Comparison of ENCODE assay signal across 21 mouse cellular contexts in the genomic region with DNA sequence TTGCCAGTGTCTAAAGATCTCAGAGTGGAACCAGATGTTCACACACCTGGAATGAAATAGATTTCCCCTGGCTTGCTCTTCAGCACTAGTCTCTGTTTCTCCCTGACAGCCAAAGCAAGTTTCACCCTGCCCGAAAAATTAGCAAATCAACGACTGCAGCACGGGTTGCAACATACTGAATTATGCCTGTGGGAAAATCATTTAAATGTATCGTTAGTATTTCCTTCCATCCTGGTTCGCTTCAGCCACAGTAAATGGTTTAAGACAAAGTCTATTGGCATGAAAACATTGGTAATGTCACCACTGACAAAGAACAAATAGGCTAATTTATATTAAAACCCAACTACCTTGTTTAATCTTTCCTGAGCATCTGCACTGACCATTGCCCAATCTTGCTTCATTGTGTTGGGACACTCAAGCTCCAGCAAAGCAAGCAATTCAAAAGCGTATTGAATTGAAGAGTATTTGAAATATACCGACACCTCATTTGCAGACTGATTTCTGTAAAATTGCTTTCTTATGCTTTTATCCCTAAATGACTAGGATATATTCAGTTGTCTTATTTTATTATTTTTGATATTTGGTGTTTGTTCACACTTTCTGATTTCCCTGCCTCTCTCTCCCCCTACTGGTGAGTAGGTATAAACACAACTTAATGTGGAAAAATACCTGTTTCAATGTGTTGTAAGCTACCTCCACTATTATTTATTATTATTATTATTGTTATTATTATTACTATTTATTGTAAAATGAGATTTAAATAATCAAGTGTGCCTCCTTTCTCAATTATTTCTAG. TPM values are rescaled to one million over a fixed set of nuclear protein-coding genes. Genes with fewer than 3 reads are reported as not detected.
DNase-seq lines count a peak whose midpoint lies in the region; ATAC-seq and TF ChIP-seq lines count a peak whose summit lies in the region.
"Had no signal": no experiment of that assay in that cellular context is flagged by ENCODE, and none has a peak within 500 bp of the region (broad histone marks: within the 10 kb centered on the region; RNA-seq: fewer than 3 reads in every experiment).

No protein-coding gene starts in this region.

- peak; percentile 70 for TF ChIP-seq CTCF in hindbrain, postnatal 0 days (IDR thresholded peaks at IDR 0.05; ENCODE audit: low read depth)
- 0 out of 2 replicates have a peak, but pooled peaks have one; percentile 4 for TF ChIP-seq CTCF in lung, adult 2 months (IDR thresholded peaks at IDR 0.05; ENCODE audit: insufficient read depth, low read length)
- TF ChIP-seq CTCF in MEL (IDR thresholded peaks at IDR 0.05 in 2 of 3, conservative IDR thresholded peaks at IDR 0.05 in 1 of 3; ENCODE audit: control insufficient read depth in 1 of 3, insufficient read depth in 1 of 3, low read depth in 2 of 3, low read length in 3 of 3, poor library complexity in 1 of 3, severe bottlenecking in 1 of 3), result peak in 1 of 3 experiments; percentile 16; a peak in 1 of 6 replicates
- no peak for TF ChIP-seq CTCF in brain, embryonic 14.5 days (IDR thresholded peaks at IDR 0.05; ENCODE audit: borderline replicate concordance, extremely low read depth, insufficient read depth, insufficient read length)

- H3K9me3 ChIP-seq in hindbrain, postnatal 0 days (ENCODE audit: low read length), result no peaks in the 10 kb centered on the region
- H3K9me3 ChIP-seq in hindbrain, embryonic 11.5 days (ENCODE audit: control insufficient read depth, low read length), result no peaks in the 10 kb centered on the region
- H3K9me3 ChIP-seq in MEL (replicated peaks; ENCODE audit: insufficient read depth, low read length), result no peaks in the 10 kb centered on the region
- H3K9me3 ChIP-seq: embryonic facial prominence, embryonic 12.5 days; limb, embryonic 10.5 days; stomach, embryonic 15.5 days had no signal

- 72% methylated on average over 7 of the region's 7 CpGs for WGBS in hindbrain, postnatal 0 days
- WGBS in hindbrain, embryonic 11.5 days, result 82% methylated on average over 7 of the region's 7 CpGs
- WGBS in lung, adult 2 months, result 70% methylated on average over 7 of the region's 7 CpGs

- no peak overlapping the region for H3K4me3 ChIP-seq in hindbrain, postnatal 0 days (ENCODE audit: low read length)
- H3K4me3 ChIP-seq in hindbrain, embryonic 11.5 days (ENCODE audit: low read depth, low read length), result no peak overlapping the region
- H3K4me3 ChIP-seq in lung, adult 2 months (replicated peaks; ENCODE audit: extremely low read depth, low read depth, low read length), result no peak overlapping the region
- no peak overlapping the region for H3K4me3 ChIP-seq in MEL (ENCODE audit: control insufficient read depth in 1 of 2, insufficient read depth in 1 of 2, low read depth in 2 of 2, low read length in 2 of 2)
- H3K4me3 ChIP-seq: embryonic facial prominence, embryonic 12.5 days; limb, embryonic 10.5 days; stomach, embryonic 15.5 days had no signal

- H3K36me3 ChIP-seq in hindbrain, postnatal 0 days (ENCODE audit: insufficient read depth, low read length), result no peaks in the 10 kb centered on the region
- no peaks in the 10 kb centered on the region for H3K36me3 ChIP-seq in hindbrain, embryonic 11.5 days (ENCODE audit: control insufficient read depth, insufficient read depth, low read length)
- H3K36me3 ChIP-seq in MEL (ENCODE audit: control insufficient read depth in 1 of 2, insufficient read depth in 2 of 2, low read length in 2 of 2), result no peaks in the 10 kb centered on the region
- H3K36me3 ChIP-seq: embryonic facial prominence, embryonic 12.5 days; limb, embryonic 10.5 days; stomach, embryonic 15.5 days had no signal

- H3K27ac ChIP-seq in hindbrain, postnatal 0 days, result no peak overlapping the region
- no peak overlapping the region for H3K27ac ChIP-seq in hindbrain, embryonic 11.5 days (ENCODE audit: low read depth, low read length)
- H3K27ac ChIP-seq in MEL (ENCODE audit: control insufficient read depth, low read depth, low read length), result no peak overlapping the region
- H3K27ac ChIP-seq: embryonic facial prominence, embryonic 12.5 days; limb, embryonic 10.5 days; stomach, embryonic 15.5 days had no signal

- TF ChIP-seq RAD21 in MEL (IDR thresholded peaks at IDR 0.05; ENCODE audit: low read depth, low read length), result peak; percentile 21

- no peak for TF ChIP-seq EP300 in MEL (IDR thresholded peaks at IDR 0.05; ENCODE audit: low read depth in 1 of 2, low read length in 2 of 2)

- ATAC-seq in hindbrain, postnatal 0 days, result no peak
- no peak for ATAC-seq in hindbrain, embryonic 11.5 days (ENCODE audit: low FRiP score)
- ATAC-seq: CD4-positive, CD25-positive, alpha-beta regulatory T cell, adult 4 months had no signal

- peak; percentile 44 for DNase-seq in hindbrain, postnatal 0 days (ENCODE audit: low spot score)
- no peak for DNase-seq in hindbrain, embryonic 11.5 days (ENCODE audit: low spot score)
- DNase-seq in lung, adult 2 months, result no peak
- DNase-seq in lung, postnatal 4 days, result no peak
- no peak for DNase-seq in MEL (ENCODE audit: low read depth, low spot score)
- peak; percentile 37 for DNase-seq in brain, embryonic 14.5 days (ENCODE audit: low read depth)
- DNase-seq in layer of hippocampus, postnatal 25 days (ENCODE audit: extremely low spot score in 1 of 2, low spot score in 1 of 2), result no peak
- DNase-seq: adrenal gland, adult 8-10 months; cerebellum, adult 11-12 months; gastrocnemius, postnatal 25 days; kidney, adult 9 months had no signal

- no peaks in the 10 kb centered on the region for H3K27me3 ChIP-seq in hindbrain, postnatal 0 days (ENCODE audit: insufficient read depth, low read length)
- H3K27me3 ChIP-seq in hindbrain, embryonic 11.5 days (ENCODE audit: control insufficient read depth, insufficient read depth, low read length), result no peaks in the 10 kb centered on the region
- H3K27me3 ChIP-seq in MEL (ENCODE audit: control insufficient read depth in 1 of 2, insufficient read depth in 2 of 2, low read length in 2 of 2), result no peaks in the 10 kb centered on the region
- H3K27me3 ChIP-seq: embryonic facial prominence, embryonic 12.5 days; stomach, embryonic 15.5 days had no signal

- no peak overlapping the region for H3K4me2 ChIP-seq in hindbrain, postnatal 0 days (ENCODE audit: low read depth, low read length)
- no peak overlapping the region for H3K4me2 ChIP-seq in hindbrain, embryonic 11.5 days (replicated peaks; ENCODE audit: low read depth, low read length)
- H3K4me2 ChIP-seq: embryonic facial prominence, embryonic 12.5 days; heart, embryonic 11.5 days; stomach, embryonic 15.5 days had no signal

- no peaks in the 10 kb centered on the region for H3K79me2 ChIP-seq in MEL (ENCODE audit: control insufficient read depth, insufficient read depth, low read length, poor library complexity)

- H3K4me1 ChIP-seq in hindbrain, postnatal 0 days (ENCODE audit: insufficient read depth, low read length), result no peaks in the 10 kb centered on the region
- no peaks in the 10 kb centered on the region for H3K4me1 ChIP-seq in hindbrain, embryonic 11.5 days (replicated peaks; ENCODE audit: control insufficient read depth, insufficient read depth, low read length)
- H3K4me1 ChIP-seq in lung, adult 2 months (ENCODE audit: control insufficient read depth, insufficient read depth, low read length), result no peaks in the 10 kb centered on the region
- H3K4me1 ChIP-seq in MEL (ENCODE audit: control insufficient read depth in 1 of 2, insufficient read depth in 2 of 2, low read length in 2 of 2), result no peaks in the 10 kb centered on the region
- H3K4me1 ChIP-seq: embryonic facial prominence, embryonic 12.5 days; limb, embryonic 10.5 days; stomach, embryonic 15.5 days had no signal

- H3K9ac ChIP-seq in hindbrain, postnatal 0 days (replicated peaks; ENCODE audit: low read length), result no peak overlapping the region
- H3K9ac ChIP-seq in hindbrain, embryonic 11.5 days (ENCODE audit: low read depth, low read length), result no peak overlapping the region
- no peak overlapping the region for H3K9ac ChIP-seq in MEL (ENCODE audit: control insufficient read depth, low read depth, low read length, poor library complexity, severe bottlenecking)
- H3K9ac ChIP-seq: embryonic facial prominence, embryonic 12.5 days; stomach, embryonic 15.5 days had no signal

- TF ChIP-seq POLR2A in lung, adult 2 months (IDR thresholded peaks at IDR 0.05; ENCODE audit: borderline replicate concordance, extremely low read depth, low read depth, low read length), result no peak
- TF ChIP-seq POLR2A in MEL (IDR thresholded peaks at IDR 0.05; ENCODE audit: control insufficient read depth in 1 of 2, insufficient read depth in 1 of 2, low read depth in 1 of 2, low read length in 2 of 2, poor library complexity in 1 of 2), result no peak
- no peak for TF ChIP-seq POLR2A in brain, embryonic 14.5 days (IDR thresholded peaks at IDR 0.05; ENCODE audit: borderline replicate concordance, extremely low read depth, insufficient read depth, insufficient read length, poor library complexity, severe bottlenecking)

TF ChIP-seq in MEL, 35 proteins besides CTCF, POLR2A, EP300 and RAD21 (continues in another document):
- TF ChIP-seq MAZ (IDR thresholded peaks at IDR 0.05; ENCODE audit: low read depth, low read length) (no peak), NRF1 (IDR thresholded peaks at IDR 0.05; ENCODE audit: insufficient read depth, low read depth, low read length, poor library complexity, severe bottlenecking) (no peak), GATA1 (IDR thresholded peaks at IDR 0.05; ENCODE audit: low read depth, low read length) (no peak), MAFK (IDR thresholded peaks at IDR 0.05; ENCODE audit: borderline replicate concordance, low read depth, low read length) (no peak), JUND (IDR thresholded peaks at IDR 0.05; ENCODE audit: low read depth, low read length) (no peak), NELFE (IDR thresholded peaks at IDR 0.05; ENCODE audit: low read depth, low read length) (no peak), E2F4 (IDR thresholded peaks at IDR 0.05; ENCODE audit: borderline replicate concordance, low read depth, low read length) (no peak), TAL1 (IDR thresholded peaks at IDR 0.05; ENCODE audit: low read length) (no peak), CHD2 (IDR thresholded peaks at IDR 0.05; ENCODE audit: low read length) (no peak), USF2 (IDR thresholded peaks at IDR 0.05; ENCODE audit: borderline replicate concordance in 1 of 2, insufficient read depth in 1 of 2, low read depth in 1 of 2, low read length in 2 of 2) (no peak), SIN3A (IDR thresholded peaks at IDR 0.05; ENCODE audit: low read length) (no peak), HCFC1 (IDR thresholded peaks at IDR 0.05; ENCODE audit: low read depth, low read length) (no peak)

RNA-seq across cellular contexts. Expression of a gene that starts 25.9 kb away (rescaled TPM):
- 15.4 and 19.9 TPM in 2 replicates for total RNA-seq in hindbrain, postnatal 0 days (2014; rRNA removed)
- 2.3 and 2.7 TPM in 2 replicates for polyA plus RNA-seq in hindbrain, postnatal 0 days (2015; fragmentation: Nextera tagmentation; extraction: Ambion mirVana)
- 2.0 and 2.2 TPM in 2 replicates for polyA plus RNA-seq in hindbrain, embryonic 11.5 days (2014; fragmentation: Nextera tagmentation; extraction: Ambion mirVana)
- 0.05 and 0.12 TPM in 2 replicates for polyA plus RNA-seq in lung, adult 2 months (2012; rRNA removed)
- not detected in 2 replicates for total RNA-seq in MEL (2012; rRNA removed)
- not detected for polyA plus RNA-seq in MEL (2012; ENCODE audit: insufficient read depth in 1 of 2, insufficient read length in 2 of 2, low read depth in 1 of 2, low replicate concordance in 2 of 2, missing spikeins in 1 of 2)
- 3.2 and 4.6 TPM in 2 replicates for polyA plus RNA-seq in brain, embryonic 14.5 days (2012; rRNA removed)
- 1 to 10 TPM; 6.9 to 7.6 TPM for total RNA-seq in layer of hippocampus, postnatal 25 days (2021)
- total RNA-seq: common myeloid progenitor, adult 5-6 weeks; heart, postnatal 25 days; megakaryocyte, adult 5-6 weeks had no signal
- polyA plus RNA-seq: CD4-positive, CD25-positive, alpha-beta regulatory T cell, adult 4 months; liver, embryonic 16.5 days; thymus, postnatal 0 days had no signal

Comparison
In these comparisons a context has a peak if more than half of its experiments do, and no peak if none do; other contexts are left out.
1. DNase-seq: peak in hindbrain, postnatal 0 days (single experiment) and brain, embryonic 14.5 days (single experiment); none in hindbrain, embryonic 11.5 days (single experiment), lung, adult 2 months (single experiment), lung, postnatal 4 days (0 of 2), MEL (single experiment) and layer of hippocampus, postnatal 25 days (0 of 2).